Mouse (Mus musculus) lung, adult 2 months (tissue): ENCODE measurements at regions not wholly inside any gene's neighbourhood (a gene's known extent, or its start where the extent isn't known, plus 50 kb on each side); places are given as distances from the start of the nearest gene placed in this dataset.
"Not testable (repeated sequence)": the region's sequence is repeated elsewhere in the genome, so short reads cannot be mapped to it uniquely, and the experiment has no call there.

Source experiments
- CTCF ChIP-seq: fragments of 200-500 bp; IDR thresholded peaks from 2 replicates; pipeline ENCODE4 v1.5.1; 2011; ENCODE audit warnings: mild to moderate bottlenecking, low read length, control low read depth; ENCODE audit not compliant: insufficient read depth
- POLR2A ChIP-seq: fragments of 200-500 bp; IDR thresholded peaks from 2 replicates; pipeline ENCODE4 v1.6.1; 2011; ENCODE audit warnings: low read depth, mild to moderate bottlenecking, control low read depth, low read length, borderline replicate concordance; ENCODE audit errors: extremely low read depth

DNA sequence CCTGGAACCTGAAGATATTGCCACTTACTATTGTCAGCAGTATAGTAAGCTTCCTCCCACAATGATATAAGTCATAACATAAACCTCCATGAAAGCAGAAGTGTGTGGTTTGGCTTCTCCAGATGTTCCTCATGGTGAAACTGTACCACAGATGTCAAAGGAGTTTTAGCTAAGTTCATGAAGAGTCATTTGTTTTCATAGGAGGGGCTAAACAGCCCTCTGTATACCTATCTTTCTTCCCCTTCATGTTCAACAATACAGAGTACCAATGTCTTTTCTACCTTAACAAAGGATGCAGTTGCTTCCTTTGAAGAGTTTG lies 1145.2 kb upstream of the Tacstd2 start:
- not testable (repeated sequence) for TF ChIP-seq POLR2A, CTCF
